Mouse (Mus musculus) small intestine, adult 2 months (tissue): Measurements from ENCODE around the gene AW549877. TPM values are rescaled to one million over a fixed set of nuclear protein-coding genes. Genes with fewer than 3 reads are reported as not detected.
A peak's percentile ranks its signal among the peaks of the same experiment; 100 is the strongest.

ENCODE experiments used
- H3K27ac ChIP-seq: fragments of 200-500 bp; 2 replicates; pipeline ENCODE4 v1.5.1; 2012; ENCODE audit warnings: low read depth, low read length, control low read depth, inconsistent platforms; ENCODE audit not compliant: insufficient read depth
- H3K27me3 ChIP-seq: fragments of 200-500 bp; 2 replicates; pipeline ENCODE4 v1.6.1; 2012; ENCODE audit warnings: mild to moderate bottlenecking, moderate library complexity, low read length, inconsistent platforms; ENCODE audit not compliant: control insufficient read depth, insufficient read depth
- H3K36me3 ChIP-seq: fragments of 200-500 bp; 2 replicates; pipeline ENCODE4 v1.6.1; 2012; ENCODE audit warnings: mild to moderate bottlenecking, low read length, control low read depth, inconsistent platforms; ENCODE audit not compliant: control insufficient read depth, insufficient read depth
- H3K4me1 ChIP-seq: fragments of 200-500 bp; 2 replicates; pipeline ENCODE4 v1.6.1; 2012; ENCODE audit warnings: low read length, inconsistent platforms, mixed read lengths; ENCODE audit not compliant: control insufficient read depth, insufficient read depth, insufficient read length
- H3K4me3 ChIP-seq: fragments of 200-500 bp; 2 replicates; pipeline ENCODE4 v1.5.1; 2012; ENCODE audit warnings: low read depth, mild to moderate bottlenecking, control low read depth, inconsistent platforms, low read length, moderate library complexity
- CTCF ChIP-seq: fragments of 200-500 bp; IDR thresholded peaks from 2 replicates; pipeline ENCODE4 v1.5.1; 2012; ENCODE audit warnings: low read depth, mild to moderate bottlenecking, control low read depth, inconsistent platforms, low read length, moderate library complexity, mixed read lengths; ENCODE audit not compliant: insufficient replicate concordance, insufficient read length; ENCODE audit errors: extremely low read depth
- POLR2A ChIP-seq: fragments of 200-500 bp; IDR thresholded peaks from 2 replicates; pipeline ENCODE4 v1.6.1; 2012; ENCODE audit warnings: low read depth, mild to moderate bottlenecking, control low read depth, inconsistent platforms, low read length, moderate library complexity
- WGBS: fragments of 180-500 bp; shearing (Covaris S2); methylation state at CpG from one replicate; pipeline ENCODE4 v1.1.7; 2018; 5-methylcytosine and 5-hydroxymethylcytosine counted together
- polyA plus RNA-seq: library from polyadenylated mRNA; depleted of rRNA; stranded (reverse); fragments of >200 nt; gene quantifications from 2 replicates; pipeline ENCODE4 v1.2.3, GENCODE M21; 2012

AW549877 gene
- polyA plus RNA-seq, 1 experiment = 3.0 TPM

GRCm38 (mm10) chr15:4013873-4014272 is 18.3 kb upstream of the AW549877 start:
- 0 out of 2 replicates have a peak overlapping the region, but pooled peaks have one; percentile 46 for H3K27ac ChIP-seq
- H3K4me3 ChIP-seq = no peak overlapping the region
- WGBS = 64% methylated on average over 2 of the region's 2 CpGs
- no peaks in the 10 kb centered on the region for H3K27me3 ChIP-seq
- no peak for TF ChIP-seq CTCF
- no peak for TF ChIP-seq POLR2A
- no peaks in the 10 kb centered on the region; the same call in 1 of the 2 replicates for H3K4me1 ChIP-seq
- H3K36me3 ChIP-seq = no peaks in the 10 kb centered on the region

- Histone ChIP-seq H3K27ac (no peak overlapping the region), H3K4me3 (no peak overlapping the region), H3K27me3 (no peaks in the 10 kb centered on the region), H3K4me1 (no peaks in the 10 kb centered on the region), H3K36me3 (no peaks in the 10 kb centered on the region)
- TF ChIP-seq POLR2A (no peak), CTCF (no peak)
- 81% methylated on average over 2 of the region's 2 CpGs for WGBS
Observed at GRCm38 (mm10) chr15:4000536-4000935, 5.0 kb upstream of the AW549877 start.

- no peak for TF ChIP-seq CTCF
- no peak for TF ChIP-seq POLR2A
- Histone ChIP-seq H3K4me1 (no peaks in the 10 kb centered on the region), H3K4me3 (no peak overlapping the region), H3K36me3 (no peaks in the 10 kb centered on the region), H3K27ac (no peak overlapping the region), H3K27me3 (no peaks in the 10 kb centered on the region)
- WGBS = 76% methylated on average over 2 of the region's 2 CpGs
Observed at GRCm38 (mm10) chr15:3999144-3999543, 3.6 kb upstream of the AW549877 start.

- Histone ChIP-seq H3K4me1 (no peaks in the 10 kb centered on the region), H3K27ac (peak overlapping the region; percentile 97), H3K27me3 (no peaks in the 10 kb centered on the region), H3K36me3 (peaks cover 6% of the 10 kb centered on the region; the same call in 1 of the 2 replicates), H3K4me3 (peak overlapping the region; percentile 70)
- TF ChIP-seq POLR2A (no peak), CTCF (no peak)
- 20% methylated on average over 14 of the region's 14 CpGs for WGBS
Observed at GRCm38 (mm10) chr15:3996267-3997010, 895 bp upstream of the AW549877 start.

- WGBS = 17% methylated on average over 14 of the region's 14 CpGs
- peak overlapping the region; percentile 71 for H3K4me3 ChIP-seq
- peaks cover 12% of the 10 kb centered on the region for H3K36me3 ChIP-seq
- H3K27me3 ChIP-seq = no peaks in the 10 kb centered on the region
- TF ChIP-seq CTCF (no peak), POLR2A (no peak)
- no peaks in the 10 kb centered on the region for H3K4me1 ChIP-seq
- H3K27ac ChIP-seq = peak overlapping the region; percentile 84
Observed at GRCm38 (mm10) chr15:3994852-3995447, 594 bp downstream of the AW549877 start.

DNA sequence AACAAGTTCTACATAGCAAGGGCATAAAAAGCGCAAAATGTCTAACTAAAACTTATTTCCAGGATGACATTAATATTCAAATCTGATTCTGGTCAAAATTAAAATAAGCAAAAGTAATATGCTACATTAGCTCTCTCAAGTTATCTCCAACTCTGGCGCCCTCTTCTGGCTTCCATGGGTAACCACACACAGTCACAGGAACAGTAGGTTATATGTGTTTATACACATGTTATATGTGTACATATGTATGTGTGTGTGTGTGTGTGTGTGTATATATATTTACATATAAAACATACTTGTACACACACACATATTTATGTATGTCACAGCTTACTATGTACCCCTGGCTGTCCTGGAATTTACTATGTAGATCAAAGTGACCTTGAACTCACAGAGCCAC is 7.6 kb downstream of the AW549877 start:
- Histone ChIP-seq H3K27ac (no peak overlapping the region), H3K4me1 (no peaks in the 10 kb centered on the region), H3K4me3 (no peak overlapping the region), H3K36me3 (peaks cover 49% of the 10 kb centered on the region), H3K27me3 (no peaks in the 10 kb centered on the region)
- WGBS = 62% methylated on average over 2 of the region's 2 CpGs
- TF ChIP-seq POLR2A = no peak
- no peak for TF ChIP-seq CTCF

- H3K4me1 ChIP-seq = peaks cover 3% of the 10 kb centered on the region; the same call in 1 of the 2 replicates
- 88% methylated on average over 2 of the region's 2 CpGs for WGBS
- H3K4me3 ChIP-seq = no peak overlapping the region
- H3K27ac ChIP-seq = no peak overlapping the region
- H3K27me3 ChIP-seq = no peaks in the 10 kb centered on the region
- TF ChIP-seq CTCF (no peak), POLR2A (no peak)
- H3K36me3 ChIP-seq = peaks cover 37% of the 10 kb centered on the region
Observed at GRCm38 (mm10) chr15:3984876-3985275, 10.7 kb downstream of the AW549877 start.
